Mouse (Mus musculus) heart, embryonic 16.5 days (tissue): ENCODE results near the gene Ska2. TPM values are rescaled to one million over a fixed set of nuclear protein-coding genes. Genes with fewer than 3 reads are reported as not detected.

ENCODE experiments used
- ATAC-seq: fragments of 200-750 bp; cut with Nextera tagmentation; replicated peaks from 2 replicates; pipeline ENCODE4 v1.8.0; 2017; ENCODE audit warnings: moderate number of reproducible peaks; ENCODE audit not compliant: insufficient read depth, low FRiP score; ENCODE audit errors: extremely low read depth
- H3K27ac ChIP-seq: fragments of 300-500 bp; sonication (generic); 2 replicates; pipeline ENCODE4 v1.5.1; 2014; ENCODE audit warnings: mild to moderate bottlenecking, low read length, control low read depth, moderate library complexity
- H3K27me3 ChIP-seq: fragments of 300-500 bp; sonication (generic); 2 replicates; pipeline ENCODE4 v1.6.1; 2014; ENCODE audit warnings: low read length, mixed read lengths; ENCODE audit not compliant: control insufficient read depth, insufficient read depth
- H3K36me3 ChIP-seq: fragments of 300-500 bp; sonication (generic); 2 replicates; pipeline ENCODE4 v1.6.1; 2014; ENCODE audit not compliant: control insufficient read depth, insufficient read depth
- H3K4me1 ChIP-seq: fragments of 300-500 bp; sonication (generic); 2 replicates; pipeline ENCODE4 v1.6.1; 2014; ENCODE audit warnings: low read length, mixed read lengths; ENCODE audit not compliant: control insufficient read depth, insufficient read depth
- H3K4me2 ChIP-seq: fragments of 300-500 bp; sonication (generic); 2 replicates; pipeline ENCODE4 v1.6.1; 2014; ENCODE audit warnings: low read depth, mild to moderate bottlenecking, control low read depth, low read length
- H3K4me3 ChIP-seq: fragments of 300-500 bp; sonication (generic); 2 replicates; pipeline ENCODE4 v1.5.1; 2014; ENCODE audit warnings: mild to moderate bottlenecking, control low read depth, low read length
- H3K9ac ChIP-seq: fragments of 300-500 bp; sonication (generic); 2 replicates; pipeline ENCODE4 v1.6.1; 2014; ENCODE audit warnings: low read length, control low read depth
- H3K9me3 ChIP-seq: fragments of 300-500 bp; sonication (generic); replicated peaks from 2 replicates; pipeline ENCODE4 v1.6.1; 2016; ENCODE audit warnings: low read length; ENCODE audit not compliant: control insufficient read depth
- WGBS: fragments of 180-500 bp; shearing (Covaris S2); extraction: QIAGEN DNeasy Blood & Tissue Kit; methylation state at CpG from one replicate; pipeline ENCODE4 v1.1.7; 2014; 5-methylcytosine and 5-hydroxymethylcytosine counted together
- microRNA counts: library from miRNA; unstranded; fragments of <30 nt; microRNA quantifications from one replicate; lab custom pipeline; 2016
- microRNA-seq: library from miRNA; unstranded; fragments of <30 nt; microRNA quantifications from one replicate; pipeline ENCODE4, GENCODE M21; 2017
- polyA plus RNA-seq: library from polyadenylated mRNA; unstranded; fragments of >200 nt; fragmentation: Nextera tagmentation; extraction: Ambion mirVana; gene quantifications from 2 replicates; pipeline ENCODE4 v1.2.1, GENCODE M21; 2015

Gene Ska2
- polyA plus RNA-seq, 1 experiment from 2014 or later, result 55.9 TPM

- Histone ChIP-seq H3K36me3 (peaks cover 10% of the 10 kb centered on the region; the same call in 1 of the 2 replicates), H3K9me3 (no peaks in the 10 kb centered on the region), H3K4me2 (no peak overlapping the region), H3K9ac (no peak overlapping the region), H3K4me1 (no peaks in the 10 kb centered on the region), H3K27me3 (no peaks in the 10 kb centered on the region), H3K4me3 (no peak overlapping the region), H3K27ac (no peak overlapping the region)
- WGBS, result 87% methylated on average over 4 of the region's 4 CpGs
- ATAC-seq, result no peak
Observed at GRCm38 (mm10) chr11:87136233-87136632, 27.2 kb downstream of the Ska2 start.

GRCm38 (mm10) chr11:87158012-87158411 lies 49.0 kb downstream of the Ska2 start:
- no peak overlapping the region for H3K4me2 ChIP-seq
- no peak for ATAC-seq
- no peak overlapping the region for H3K9ac ChIP-seq
- no peaks in the 10 kb centered on the region for H3K36me3 ChIP-seq
- no peaks in the 10 kb centered on the region for H3K27me3 ChIP-seq
- H3K4me3 ChIP-seq, result no peak overlapping the region
- no peak overlapping the region for H3K27ac ChIP-seq
- H3K4me1 ChIP-seq, result no peaks in the 10 kb centered on the region
- H3K9me3 ChIP-seq, result no peaks in the 10 kb centered on the region
- WGBS, result 91% methylated on average over 2 of the region's 2 CpGs

DNA sequence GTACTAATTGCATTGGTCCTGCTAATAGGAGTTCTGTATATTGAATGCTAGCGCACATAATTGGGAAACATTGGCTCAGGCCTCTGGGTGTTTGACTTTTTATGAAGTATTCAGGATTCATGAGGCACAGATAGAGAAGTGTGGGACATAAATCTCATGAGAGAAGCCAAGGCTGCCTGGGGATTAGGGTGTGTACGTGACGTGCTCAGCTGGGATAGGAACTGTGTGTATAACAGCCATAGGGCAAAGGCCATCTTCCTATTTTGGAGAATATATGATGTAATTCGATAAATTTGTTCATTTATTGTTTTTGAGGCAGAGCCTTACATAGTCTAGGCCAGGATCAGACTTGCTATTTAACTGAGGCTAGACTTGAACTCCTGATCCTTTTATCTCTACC lies 53.7 kb downstream of the Ska2 start:
- ATAC-seq, result no peak
- no peak overlapping the region for H3K9ac ChIP-seq
- no peak overlapping the region for H3K27ac ChIP-seq
- 74% methylated on average over 4 of the region's 4 CpGs for WGBS
- peaks cover 27% of the 10 kb centered on the region for H3K36me3 ChIP-seq
- no peaks in the 10 kb centered on the region for H3K9me3 ChIP-seq
- no peaks in the 10 kb centered on the region for H3K27me3 ChIP-seq
- no peaks in the 10 kb centered on the region for H3K4me1 ChIP-seq
- H3K4me2 ChIP-seq, result no peak overlapping the region
- no peak overlapping the region for H3K4me3 ChIP-seq

DNA sequence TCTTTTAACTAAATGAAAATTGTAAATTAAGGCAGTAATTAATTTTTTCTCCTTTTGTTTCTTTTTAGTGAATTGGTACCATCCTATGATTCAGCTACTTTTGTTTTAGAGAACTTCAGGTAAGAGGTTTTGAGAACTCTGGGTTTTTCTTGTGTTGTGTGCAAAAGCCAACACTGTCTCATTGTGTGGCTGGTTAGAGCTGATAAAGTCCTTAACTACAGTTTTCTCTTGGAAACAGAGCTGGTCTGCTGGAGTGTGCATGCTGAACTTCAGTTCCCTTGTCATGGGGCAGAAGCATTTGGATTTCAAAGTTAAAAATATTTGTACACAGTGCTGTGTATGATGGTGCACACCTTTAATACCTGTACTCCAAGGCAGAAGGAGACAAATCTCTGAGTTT lies 54.7 kb downstream of the Ska2 start:
- no peaks in the 10 kb centered on the region for H3K27me3 ChIP-seq
- no peak overlapping the region for H3K9ac ChIP-seq
- H3K4me3 ChIP-seq, result no peak overlapping the region
- H3K4me2 ChIP-seq, result no peak overlapping the region
- peaks cover 35% of the 10 kb centered on the region for H3K36me3 ChIP-seq
- H3K27ac ChIP-seq, result no peak overlapping the region
- no peaks in the 10 kb centered on the region for H3K9me3 ChIP-seq
- no peaks in the 10 kb centered on the region for H3K4me1 ChIP-seq
- ATAC-seq, result no peak

DNA sequence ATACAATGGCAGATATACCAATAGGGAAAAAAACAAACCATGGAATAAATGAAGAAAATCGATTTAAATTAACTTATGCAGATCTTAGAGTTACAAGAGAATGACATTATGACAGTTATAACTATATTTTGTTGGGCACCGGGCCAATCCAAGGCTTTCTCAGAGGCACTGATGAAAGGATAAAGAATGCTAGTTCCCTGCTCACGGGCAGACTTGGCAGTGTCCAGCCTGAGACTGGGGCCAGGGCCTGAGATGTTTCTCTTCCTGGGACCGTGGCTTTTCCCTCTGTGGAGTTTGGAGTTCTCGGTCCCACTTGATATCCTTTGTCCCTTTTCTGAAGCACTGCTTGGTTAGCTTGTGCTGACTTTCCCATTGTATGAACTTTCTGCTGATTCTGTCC lies 64.6 kb downstream of the Ska2 start:
- Histone ChIP-seq H3K4me1 (no peaks in the 10 kb centered on the region), H3K27ac (no peak overlapping the region), H3K4me3 (no peak overlapping the region), H3K9ac (no peak overlapping the region), H3K4me2 (no peak overlapping the region), H3K27me3 (no peaks in the 10 kb centered on the region), H3K9me3 (no peaks in the 10 kb centered on the region; the same call in 1 of the 2 replicates), H3K36me3 (peaks cover 10% of the 10 kb centered on the region)
- ATAC-seq, result no peak
- WGBS, result 73% methylated on average over 5 of the region's 5 CpGs

MicroRNA genes within 50 kb of the gene (microRNA counts, 519-probe panel; counts per million panel counts)
- microRNA mmu-miR-301a (lab: Ali Mortazavi, UCI), result 3,685 counts per million, percentile 91 among the panel's probes with 10 or more counts

Small RNAs within 50 kb of the gene (microRNA-seq; reads per million reads assigned to microRNA genes)
- gene Mir301, result 1,191 reads per million, percentile 80 among the genes with 10 or more reads in this experiment

Other genes with a start within 250 kb of the Ska2 start
- gene Ypel2, start 115.5 kb upstream of the Ska2 start, polyA plus RNA-seq, result 22.5 and 24.2 TPM in 2 replicates
- gene Gdpd1, start 35.2 kb upstream of the Ska2 start, polyA plus RNA-seq, result 27.5 and 32.1 TPM in 2 replicates
- 12.7 and 13.9 TPM in 2 replicates for gene Smg8, start 22.5 kb upstream of the Ska2 start, polyA plus RNA-seq
- gene Prr11, start 526 bp upstream of the Ska2 start, polyA plus RNA-seq, result 5.5 and 6.2 TPM in 2 replicates
- 17.8 and 21.3 TPM in 2 replicates for gene Trim37, start 17.8 kb downstream of the Ska2 start, polyA plus RNA-seq
- 4.9 and 5.4 TPM in 2 replicates for gene Ppm1e, start 249.8 kb downstream of the Ska2 start, polyA plus RNA-seq